Mouse (Mus musculus): Measurements from ENCODE around the gene Atrnl1. TPM values are rescaled to one million over a fixed set of nuclear protein-coding genes. Genes with fewer than 3 reads are reported as not detected.

Gene Atrnl1
- polyA plus RNA-seq, 1 experiment: 8.8 TPM

- Histone ChIP-seq H3K27ac (ENCODE audit: insufficient read depth, low read depth, low read length) (no peak overlapping the region), H3K4me1 (ENCODE audit: control insufficient read depth, insufficient read depth, low read length) (no peaks in the 10 kb centered on the region), H3K4me3 (ENCODE audit: insufficient read depth, low read length) (no peak overlapping the region)
- TF ChIP-seq CTCF (IDR thresholded peaks at IDR 0.05; ENCODE audit: low read depth, low read length) (no peak), POLR2A (IDR thresholded peaks at IDR 0.05; ENCODE audit: borderline replicate concordance, low read depth, low read length) (no peak)
These were observed 25.5 kb upstream of the Atrnl1 start for GRCm38 (mm10) chr19:57585231-57585792.

GRCm38 (mm10) chr19:57586172-57586571 lies 24.7 kb upstream of the Atrnl1 start:
- TF ChIP-seq POLR2A (IDR thresholded peaks at IDR 0.05; ENCODE audit: borderline replicate concordance, low read depth, low read length) (no peak), CTCF (IDR thresholded peaks at IDR 0.05; ENCODE audit: low read depth, low read length) (no peak)
- Histone ChIP-seq H3K4me1 (ENCODE audit: control insufficient read depth, insufficient read depth, low read length) (peaks cover 6% of the 10 kb centered on the region; the same call in 1 of the 2 replicates), H3K4me3 (ENCODE audit: insufficient read depth, low read length) (no peak overlapping the region), H3K27ac (ENCODE audit: insufficient read depth, low read depth, low read length) (no peak overlapping the region)

DNA sequence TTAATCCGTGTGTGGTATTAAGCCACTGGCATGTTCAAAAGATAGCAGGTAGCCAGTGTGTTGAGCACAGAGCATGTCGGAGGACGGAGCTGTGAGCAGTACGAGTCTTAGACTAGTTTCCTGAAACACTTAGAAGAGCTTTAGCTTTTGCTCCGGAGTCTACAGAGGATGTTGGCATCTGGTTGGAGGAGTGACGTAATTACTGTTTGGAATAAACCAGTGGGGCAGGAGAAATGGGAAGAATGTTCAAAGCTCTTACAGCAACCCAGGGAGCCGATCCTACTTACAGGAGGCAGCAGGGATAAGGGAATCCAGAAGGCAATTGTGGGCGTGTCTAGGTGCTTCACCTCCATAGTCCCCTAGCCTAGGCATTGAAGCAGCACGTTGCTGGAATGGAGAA lies 21.3 kb upstream of the Atrnl1 start:
- Histone ChIP-seq H3K4me1 (ENCODE audit: control insufficient read depth, insufficient read depth, low read length) (peaks cover 7% of the 10 kb centered on the region; the same call in 1 of the 2 replicates), H3K4me3 (ENCODE audit: insufficient read depth, low read length) (no peak overlapping the region), H3K27ac (ENCODE audit: insufficient read depth, low read depth, low read length) (no peak overlapping the region)
- TF ChIP-seq CTCF (IDR thresholded peaks at IDR 0.05; ENCODE audit: low read depth, low read length) (no peak), POLR2A (IDR thresholded peaks at IDR 0.05; ENCODE audit: borderline replicate concordance, low read depth, low read length) (no peak)

DNA sequence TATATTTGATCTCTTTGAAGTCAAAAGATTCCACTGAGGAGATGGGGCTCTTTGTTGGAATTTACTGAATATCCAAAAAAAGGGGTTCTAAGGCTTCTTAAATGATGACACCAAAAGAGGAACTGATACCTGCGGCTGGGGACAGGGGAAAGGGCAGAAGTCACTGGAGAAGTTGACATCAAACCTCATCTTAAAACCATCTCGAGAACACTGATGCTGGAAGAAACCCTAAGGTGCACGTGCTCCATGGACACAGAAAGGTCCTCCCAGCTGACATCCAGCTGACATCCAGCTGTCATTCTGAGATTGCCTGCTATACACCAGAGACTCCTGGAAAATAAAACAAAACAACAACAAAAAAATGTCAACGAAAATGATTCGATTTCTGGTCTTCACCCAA lies 19.9 kb upstream of the Atrnl1 start:
- H3K27ac ChIP-seq (ENCODE audit: insufficient read depth, low read depth, low read length): no peak overlapping the region
- peaks cover 7% of the 10 kb centered on the region; the same call in 1 of the 2 replicates for H3K4me1 ChIP-seq (ENCODE audit: control insufficient read depth, insufficient read depth, low read length)
- TF ChIP-seq CTCF (IDR thresholded peaks at IDR 0.05; ENCODE audit: low read depth, low read length): no peak
- TF ChIP-seq POLR2A (IDR thresholded peaks at IDR 0.05; ENCODE audit: borderline replicate concordance, low read depth, low read length): no peak
- H3K4me3 ChIP-seq (ENCODE audit: insufficient read depth, low read length): no peak overlapping the region

- TF ChIP-seq CTCF (IDR thresholded peaks at IDR 0.05; ENCODE audit: low read depth, low read length) (no peak; the same call in 1 of the 2 replicates), POLR2A (IDR thresholded peaks at IDR 0.05; ENCODE audit: borderline replicate concordance, low read depth, low read length) (no peak)
- H3K4me3 ChIP-seq (ENCODE audit: insufficient read depth, low read length): no peak overlapping the region
- H3K4me1 ChIP-seq (ENCODE audit: control insufficient read depth, insufficient read depth, low read length): peaks cover 7% of the 10 kb centered on the region; the same call in 1 of the 2 replicates
- no peak overlapping the region for H3K27ac ChIP-seq (ENCODE audit: insufficient read depth, low read depth, low read length)
These were observed 19.2 kb upstream of the Atrnl1 start for GRCm38 (mm10) chr19:57591631-57592030.

DNA sequence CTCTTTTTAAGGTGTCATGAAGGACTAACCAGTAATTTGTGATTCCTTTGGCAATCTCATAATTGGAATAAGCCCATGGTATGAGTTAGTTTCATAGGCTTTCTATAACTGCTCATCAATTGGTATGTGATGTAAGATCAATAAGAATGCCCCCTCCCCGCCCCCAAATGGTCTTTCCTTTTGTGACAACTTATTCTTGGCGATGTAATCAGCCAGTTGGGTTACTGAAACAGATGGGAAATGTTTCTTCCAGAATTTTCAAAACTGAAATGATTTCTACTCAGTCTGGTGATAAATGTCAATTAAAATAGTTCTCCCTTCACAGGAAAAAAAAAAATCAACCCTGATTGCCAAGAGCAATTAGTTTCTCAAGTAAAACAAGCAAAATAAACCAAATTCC lies 18.5 kb upstream of the Atrnl1 start:
- H3K27ac ChIP-seq (ENCODE audit: insufficient read depth, low read depth, low read length): no peak overlapping the region

GRCm38 (mm10) chr19:57599126-57599525 lies 11.7 kb upstream of the Atrnl1 start:
- H3K4me3 ChIP-seq (ENCODE audit: insufficient read depth, low read length): no peak overlapping the region
- H3K27ac ChIP-seq (ENCODE audit: insufficient read depth, low read depth, low read length): no peak overlapping the region
- H3K4me1 ChIP-seq (ENCODE audit: control insufficient read depth, insufficient read depth, low read length): no peaks in the 10 kb centered on the region
- TF ChIP-seq CTCF (IDR thresholded peaks at IDR 0.05; ENCODE audit: low read depth, low read length) (no peak), POLR2A (IDR thresholded peaks at IDR 0.05; ENCODE audit: borderline replicate concordance, low read depth, low read length) (no peak)

More for the DNA sequence above, 18.5 kb upstream of the Atrnl1 start:
- TF ChIP-seq POLR2A (IDR thresholded peaks at IDR 0.05; ENCODE audit: borderline replicate concordance, low read depth, low read length) (no peak), CTCF (IDR thresholded peaks at IDR 0.05; ENCODE audit: low read depth, low read length) (no peak)
- Histone ChIP-seq H3K4me1 (ENCODE audit: control insufficient read depth, insufficient read depth, low read length) (peaks cover 7% of the 10 kb centered on the region; the same call in 1 of the 2 replicates), H3K4me3 (ENCODE audit: insufficient read depth, low read length) (no peak overlapping the region)

- TF ChIP-seq CTCF (IDR thresholded peaks at IDR 0.05; ENCODE audit: low read depth, low read length) (no peak), POLR2A (IDR thresholded peaks at IDR 0.05; ENCODE audit: borderline replicate concordance, low read depth, low read length) (no peak)
- Histone ChIP-seq H3K4me1 (ENCODE audit: control insufficient read depth, insufficient read depth, low read length) (no peaks in the 10 kb centered on the region; the same call in 1 of the 2 replicates), H3K4me3 (ENCODE audit: insufficient read depth, low read length) (no peak overlapping the region), H3K27ac (ENCODE audit: insufficient read depth, low read depth, low read length) (no peak overlapping the region)
These were observed 10.5 kb upstream of the Atrnl1 start for GRCm38 (mm10) chr19:57600233-57600929.

DNA sequence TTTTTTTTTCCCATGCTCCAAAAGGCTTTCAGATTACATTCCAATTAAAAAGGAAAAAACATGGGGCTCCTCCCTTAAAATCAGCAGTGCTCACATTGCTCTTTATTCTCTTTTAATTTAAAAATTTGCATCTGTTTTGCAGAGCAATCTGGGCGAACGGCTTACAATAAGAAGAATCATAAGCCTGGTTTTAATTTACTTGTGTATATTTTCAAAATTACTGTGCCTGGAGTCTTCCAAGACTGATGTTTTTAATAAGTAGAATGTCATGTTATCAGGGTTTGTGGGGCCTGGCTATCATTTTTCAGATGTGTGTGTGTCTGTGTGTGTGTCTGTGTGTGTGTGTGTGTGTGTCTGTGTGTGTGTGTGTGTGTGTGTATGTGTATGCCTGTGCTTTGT lies 9.9 kb upstream of the Atrnl1 start:
- Histone ChIP-seq H3K4me3 (ENCODE audit: insufficient read depth, low read length) (no peak overlapping the region), H3K27ac (ENCODE audit: insufficient read depth, low read depth, low read length) (no peak overlapping the region), H3K4me1 (ENCODE audit: control insufficient read depth, insufficient read depth, low read length) (no peaks in the 10 kb centered on the region; the same call in 1 of the 2 replicates)
- TF ChIP-seq CTCF (IDR thresholded peaks at IDR 0.05; ENCODE audit: low read depth, low read length) (no peak), POLR2A (IDR thresholded peaks at IDR 0.05; ENCODE audit: borderline replicate concordance, low read depth, low read length) (no peak)

DNA sequence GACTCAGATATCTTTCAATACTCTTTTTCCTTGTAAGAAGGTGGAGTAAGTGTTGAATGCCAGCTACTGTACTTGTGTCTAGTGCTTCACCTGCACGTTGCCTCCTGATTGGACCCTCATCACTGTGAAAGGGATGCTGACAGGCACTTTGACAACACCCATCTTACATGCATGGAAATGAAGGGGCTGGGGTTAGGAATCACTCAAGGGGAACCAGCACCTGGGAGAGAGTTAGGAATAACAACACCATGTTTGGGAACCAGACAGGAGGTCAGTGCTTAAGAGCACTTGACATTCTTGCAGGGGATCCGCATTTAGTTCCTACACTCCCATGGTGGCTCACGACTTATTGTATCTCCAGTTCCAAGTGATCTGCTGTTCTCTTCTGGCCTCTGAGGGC lies 7.2 kb upstream of the Atrnl1 start:
- Histone ChIP-seq H3K4me3 (ENCODE audit: insufficient read depth, low read length) (no peak overlapping the region), H3K4me1 (ENCODE audit: control insufficient read depth, insufficient read depth, low read length) (peaks cover 2% of the 10 kb centered on the region), H3K27ac (ENCODE audit: insufficient read depth, low read depth, low read length) (no peak overlapping the region)
- TF ChIP-seq CTCF (IDR thresholded peaks at IDR 0.05; ENCODE audit: low read depth, low read length) (no peak), POLR2A (IDR thresholded peaks at IDR 0.05; ENCODE audit: borderline replicate concordance, low read depth, low read length) (no peak)
